Mouse (Mus musculus) intestine, embryonic 16.5 days (tissue): ENCODE measurements around the gene Stk38. TPM values are rescaled to one million over a fixed set of nuclear protein-coding genes. Genes with fewer than 3 reads are reported as not detected.

Source experiments
- ATAC-seq: fragments of 200-750 bp; cut with Nextera tagmentation; 2 replicates; pipeline ENCODE4 v1.8.0; 2017; ENCODE audit warnings: moderate TSS enrichment, moderate library complexity
- H3K27ac ChIP-seq: fragments of 300-500 bp; sonication (generic); 2 replicates; pipeline ENCODE4 v1.5.1; 2014; ENCODE audit warnings: mild to moderate bottlenecking, low read length
- H3K27me3 ChIP-seq: fragments of 300-500 bp; sonication (generic); replicated peaks from 2 replicates; pipeline ENCODE4 v1.6.1; 2014; ENCODE audit warnings: low read length, control low read depth, mixed read lengths; ENCODE audit not compliant: control insufficient read depth, insufficient read depth
- H3K36me3 ChIP-seq: fragments of 300-500 bp; sonication (generic); 2 replicates; pipeline ENCODE4 v1.6.1; 2014; ENCODE audit warnings: low read length, control low read depth; ENCODE audit not compliant: control insufficient read depth, insufficient read depth
- H3K4me1 ChIP-seq: fragments of 300-500 bp; sonication (generic); 2 replicates; pipeline ENCODE4 v1.6.1; 2014; ENCODE audit warnings: low read length, control low read depth, mixed read lengths; ENCODE audit not compliant: control insufficient read depth, insufficient read depth
- H3K4me2 ChIP-seq: fragments of 300-500 bp; sonication (generic); 2 replicates; pipeline ENCODE4 v1.6.1; 2014; ENCODE audit warnings: low read depth, low read length, control low read depth
- H3K4me3 ChIP-seq: fragments of 300-500 bp; sonication (generic); 2 replicates; pipeline ENCODE4 v1.5.1; 2014; ENCODE audit warnings: mild to moderate bottlenecking, low read length
- H3K9ac ChIP-seq: fragments of 300-500 bp; sonication (generic); 2 replicates; pipeline ENCODE4 v1.6.1; 2014; ENCODE audit warnings: low read depth, low read length
- H3K9me3 ChIP-seq: fragments of 300-500 bp; sonication (generic); 2 replicates; pipeline ENCODE4 v1.6.1; 2016; ENCODE audit warnings: low read length, control low read depth; ENCODE audit not compliant: control insufficient read depth
- WGBS: fragments of 180-500 bp; shearing (Covaris S2); extraction: QIAGEN DNeasy Blood & Tissue Kit; methylation state at CpG from one replicate; pipeline ENCODE4 v1.1.7; 2014; 5-methylcytosine and 5-hydroxymethylcytosine counted together
- polyA plus RNA-seq: library from polyadenylated mRNA; unstranded; fragments of >200 nt; fragmentation: Nextera tagmentation; extraction: Ambion mirVana; gene quantifications from 2 replicates; pipeline ENCODE4 v1.2.1, GENCODE M21; 2015

The Stk38 gene
- polyA plus RNA-seq, 1 experiment from 2014 or later = 104 TPM

DNA sequence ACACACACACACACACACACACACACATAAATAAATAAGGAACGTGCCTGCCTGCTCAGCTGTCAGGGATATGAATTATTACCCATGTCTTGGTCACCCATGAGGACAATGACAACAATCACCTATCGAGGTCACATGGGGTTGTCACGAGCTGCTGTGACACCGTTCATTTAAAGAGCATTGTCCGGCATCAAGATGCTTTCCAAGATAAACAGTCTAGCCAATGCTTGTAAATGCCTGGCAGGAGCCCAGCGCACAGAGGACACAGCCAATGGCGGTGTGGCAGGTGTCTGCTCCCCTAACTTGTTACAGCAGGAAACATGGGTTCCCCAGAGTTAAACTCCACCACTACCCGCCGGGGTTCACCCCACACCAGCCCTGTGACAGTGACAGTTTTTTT lies 79.8 kb downstream of the Stk38 start:
- no peaks in the 10 kb centered on the region for H3K36me3 ChIP-seq
- no peak overlapping the region for H3K9ac ChIP-seq

GRCm38 (mm10) chr17:28926866-28927635 lies 80.7 kb downstream of the Stk38 start:
- Histone ChIP-seq H3K9ac (no peak overlapping the region), H3K4me2 (no peak overlapping the region), H3K9me3 (no peaks in the 10 kb centered on the region), H3K4me1 (peaks cover 13% of the 10 kb centered on the region), H3K36me3 (no peaks in the 10 kb centered on the region), H3K27ac (no peak overlapping the region), H3K27me3 (no peaks in the 10 kb centered on the region), H3K4me3 (no peak overlapping the region)
- 49% methylated on average over 15 of the region's 15 CpGs for WGBS
- ATAC-seq = no peak

More for the DNA sequence above, 79.8 kb downstream of the Stk38 start:
- Histone ChIP-seq H3K4me1 (peaks cover 13% of the 10 kb centered on the region), H3K9me3 (no peaks in the 10 kb centered on the region), H3K27ac (no peak overlapping the region), H3K4me3 (no peak overlapping the region), H3K4me2 (no peak overlapping the region), H3K27me3 (no peaks in the 10 kb centered on the region)
- no peak for ATAC-seq
- WGBS = 75% methylated on average over 9 of the region's 9 CpGs

DNA sequence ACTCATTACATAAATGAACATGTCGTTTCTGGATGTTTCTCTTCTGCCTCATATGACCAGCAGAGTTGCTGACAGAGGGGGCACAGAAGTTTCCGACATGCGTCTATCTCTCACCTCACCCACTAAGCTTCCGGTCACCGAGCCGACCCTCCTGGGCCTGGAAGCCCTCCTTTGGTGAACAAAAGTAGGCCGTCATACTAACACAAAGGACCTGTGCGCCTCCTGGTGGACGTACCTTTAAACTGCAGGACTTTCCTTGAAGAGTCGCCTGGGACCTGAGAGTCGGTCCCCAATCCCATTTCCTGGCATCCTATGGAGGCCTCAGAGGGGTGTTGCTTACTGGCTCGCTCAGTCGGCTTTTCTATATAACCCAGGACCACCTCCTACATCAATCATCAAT lies 81.4 kb downstream of the Stk38 start:
- no peak overlapping the region for H3K9ac ChIP-seq

DNA sequence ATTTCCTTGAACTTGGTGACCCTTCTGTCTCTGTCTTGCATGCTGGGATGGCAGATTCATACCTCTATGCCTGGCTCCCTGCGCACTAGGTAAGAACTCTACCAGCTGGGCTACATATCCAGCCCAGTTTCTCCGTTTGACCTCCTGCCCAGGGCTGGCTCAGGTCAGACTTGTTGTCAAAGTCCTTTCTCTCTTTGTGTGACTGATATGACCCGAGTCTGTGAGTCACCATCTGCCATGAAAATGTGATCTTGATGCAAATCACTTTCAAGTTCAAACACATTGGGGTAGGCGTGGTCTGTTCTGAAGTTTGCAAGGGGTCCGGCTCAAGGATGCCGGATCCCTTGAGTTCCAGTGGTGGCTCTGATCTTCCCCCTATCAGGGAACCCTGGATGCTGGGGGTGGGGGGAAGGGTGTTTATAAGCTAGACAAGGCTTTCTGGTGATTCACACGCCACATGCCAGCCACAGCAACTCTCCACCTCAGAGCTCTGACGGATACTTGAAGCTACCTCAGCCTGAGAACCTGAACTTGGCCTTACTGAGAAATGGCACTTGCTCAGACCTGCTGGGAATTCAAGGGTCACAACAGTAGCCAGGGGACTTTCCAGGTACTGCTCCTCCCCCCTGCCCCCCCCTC lies 82.7 kb downstream of the Stk38 start:
- no peak overlapping the region for H3K4me2 ChIP-seq
- H3K36me3 ChIP-seq = no peaks in the 10 kb centered on the region
- 80% methylated on average over 8 of the region's 8 CpGs for WGBS
- ATAC-seq = no peak
- no peaks in the 10 kb centered on the region for H3K27me3 ChIP-seq
- H3K9me3 ChIP-seq = no peaks in the 10 kb centered on the region
- peaks cover 3% of the 10 kb centered on the region for H3K4me1 ChIP-seq
- H3K4me3 ChIP-seq = no peak overlapping the region
- H3K9ac ChIP-seq = no peak overlapping the region
- H3K27ac ChIP-seq = no peak overlapping the region

More for the DNA sequence above, 81.4 kb downstream of the Stk38 start:
- H3K4me3 ChIP-seq = no peak overlapping the region
- H3K4me1 ChIP-seq = peaks cover 13% of the 10 kb centered on the region
- H3K27ac ChIP-seq = no peak overlapping the region
- H3K9me3 ChIP-seq = no peaks in the 10 kb centered on the region
- no peak overlapping the region for H3K4me2 ChIP-seq
- no peak for ATAC-seq
- no peaks in the 10 kb centered on the region for H3K27me3 ChIP-seq
- H3K36me3 ChIP-seq = no peaks in the 10 kb centered on the region
- 20% methylated on average over 13 of the region's 13 CpGs for WGBS

DNA sequence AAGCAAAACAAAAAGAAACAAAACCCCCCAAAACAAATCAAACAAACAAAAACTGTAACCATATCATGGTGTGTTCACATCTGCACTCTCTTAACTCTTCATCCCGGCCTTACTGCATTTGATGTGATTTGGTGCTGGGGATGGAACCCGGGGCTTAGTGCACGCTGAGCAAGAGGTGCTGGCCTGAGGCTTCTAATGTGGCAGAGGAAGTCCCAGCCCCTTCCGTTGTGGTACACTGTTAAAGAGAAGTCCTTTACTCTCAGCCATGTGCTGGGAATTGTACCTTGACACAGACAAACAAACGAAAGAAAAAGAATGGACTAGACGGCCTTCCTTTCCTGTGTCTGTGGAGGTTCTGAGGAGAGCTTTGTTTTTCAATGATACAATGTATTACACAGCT lies 85.7 kb downstream of the Stk38 start:
- no peaks in the 10 kb centered on the region for H3K27me3 ChIP-seq
- no peaks in the 10 kb centered on the region; the same call in 1 of the 2 replicates for H3K4me1 ChIP-seq
- 62% methylated on average over 6 of the region's 6 CpGs for WGBS
- H3K4me3 ChIP-seq = no peak overlapping the region
- H3K9me3 ChIP-seq = no peaks in the 10 kb centered on the region
- H3K4me2 ChIP-seq = no peak overlapping the region
- H3K9ac ChIP-seq = no peak overlapping the region
- H3K27ac ChIP-seq = no peak overlapping the region
- no peak for ATAC-seq
- H3K36me3 ChIP-seq = no peaks in the 10 kb centered on the region

- H3K4me3 ChIP-seq = no peak overlapping the region
- no peaks in the 10 kb centered on the region for H3K27me3 ChIP-seq
- 0 out of 2 replicates have a peak overlapping the region, but pooled peaks have one; percentile 3 for H3K4me2 ChIP-seq
- WGBS = 59% methylated on average over 8 of the region's 8 CpGs
- no peaks in the 10 kb centered on the region for H3K9me3 ChIP-seq
- no peaks in the 10 kb centered on the region for H3K36me3 ChIP-seq
- H3K27ac ChIP-seq = 0 out of 2 replicates have a peak overlapping the region, but pooled peaks have one; percentile 4
- H3K9ac ChIP-seq = no peak overlapping the region
- H3K4me1 ChIP-seq = no peaks in the 10 kb centered on the region
- peak; percentile 83 for ATAC-seq
Observed at GRCm38 (mm10) chr17:28921086-28921485, 86.7 kb downstream of the Stk38 start.

Other genes with a start within 250 kb of the Stk38 start
- gene Mapk13, start 238.7 kb downstream of the Stk38 start, polyA plus RNA-seq = 259 and 260 TPM in 2 replicates
- 16.6 and 21.4 TPM in 2 replicates for gene Brpf3, start 206.9 kb downstream of the Stk38 start, polyA plus RNA-seq
- gene Pnpla1, start 149.6 kb downstream of the Stk38 start, polyA plus RNA-seq = 1.7 and 1.9 TPM in 2 replicates
- gene 4930539E08Rik, start 92.7 kb downstream of the Stk38 start, polyA plus RNA-seq = 3.9 and 4.2 TPM in 2 replicates
- not detected in 2 replicates for gene Pxt1, start 64.2 kb downstream of the Stk38 start, polyA plus RNA-seq
- 57.0 and 62.3 TPM in 2 replicates for gene Kctd20, start 56.0 kb downstream of the Stk38 start, polyA plus RNA-seq
- 393 and 451 TPM in 2 replicates for gene Srsf3, start 24.6 kb upstream of the Stk38 start, polyA plus RNA-seq
- 107 and 114 TPM in 2 replicates for gene Cdkn1a, start 83.0 kb upstream of the Stk38 start, polyA plus RNA-seq
- gene Rab44, start 106.2 kb upstream of the Stk38 start, polyA plus RNA-seq = 0.34 and 0.70 TPM in 2 replicates
- gene Cpne5, start 230.2 kb upstream of the Stk38 start, polyA plus RNA-seq = 5.3 and 5.9 TPM in 2 replicates